Mouse (Mus musculus) splenic B cell, adult 2 months (primary cell): ENCODE measurements around the gene Clta.
A peak's percentile ranks its signal among the peaks of the same experiment; 100 is the strongest.

Experiments used
- DNase-seq: peaks from one replicate; pipeline ENCODE4 v3.0.0-alpha.2; 2011; ENCODE audit warnings: low read depth, low spot score
- H3K27me3 ChIP-seq: 2 replicates; pipeline ENCODE4 v1.6.1; 2012; ENCODE audit warnings: mild to moderate bottlenecking, low read length, moderate library complexity, mixed read lengths; ENCODE audit not compliant: control insufficient read depth, poor library complexity, insufficient read depth, severe bottlenecking
- H3K36me3 ChIP-seq: 2 replicates; pipeline ENCODE4 v1.6.1; 2012; ENCODE audit warnings: mild to moderate bottlenecking, low read length, moderate library complexity, mixed read lengths; ENCODE audit not compliant: control insufficient read depth, poor library complexity, insufficient read depth, severe bottlenecking

Gene Clta

GRCm38 (mm10) chr4:44068736-44069135 is 64.5 kb downstream of the Clta start:
- peak; percentile 46 for DNase-seq
- H3K36me3 ChIP-seq = no peaks in the 10 kb centered on the region; the same call in 1 of the 2 replicates
- H3K27me3 ChIP-seq = no peaks in the 10 kb centered on the region

DNA sequence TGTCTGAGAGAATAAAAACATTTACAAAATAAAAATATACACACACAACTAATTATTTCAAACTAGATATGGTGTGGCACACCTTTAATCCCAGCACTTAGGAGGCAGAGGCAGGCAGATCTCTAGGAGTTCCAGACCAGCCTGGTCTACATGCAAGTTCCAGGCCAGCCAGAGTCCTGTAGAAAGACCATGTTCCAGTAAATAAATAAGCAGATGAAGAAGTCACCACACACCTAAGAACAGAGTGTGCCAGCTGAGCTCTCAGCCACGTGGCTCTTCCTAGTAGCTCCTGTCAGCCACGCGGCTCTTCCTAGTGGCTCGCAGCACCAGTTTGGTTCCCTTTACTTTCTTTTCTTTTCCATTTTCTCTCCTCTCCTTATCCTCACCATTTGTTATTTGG is 65.2 kb downstream of the Clta start:
- no peaks in the 10 kb centered on the region for H3K27me3 ChIP-seq
- H3K36me3 ChIP-seq = no peaks in the 10 kb centered on the region; the same call in 1 of the 2 replicates
- DNase-seq = no peak

- Histone ChIP-seq H3K27me3 (no peaks in the 10 kb centered on the region), H3K36me3 (no peaks in the 10 kb centered on the region; the same call in 1 of the 2 replicates)
- no peak for DNase-seq
Observed at GRCm38 (mm10) chr4:44070641-44071040, 66.4 kb downstream of the Clta start.

DNA sequence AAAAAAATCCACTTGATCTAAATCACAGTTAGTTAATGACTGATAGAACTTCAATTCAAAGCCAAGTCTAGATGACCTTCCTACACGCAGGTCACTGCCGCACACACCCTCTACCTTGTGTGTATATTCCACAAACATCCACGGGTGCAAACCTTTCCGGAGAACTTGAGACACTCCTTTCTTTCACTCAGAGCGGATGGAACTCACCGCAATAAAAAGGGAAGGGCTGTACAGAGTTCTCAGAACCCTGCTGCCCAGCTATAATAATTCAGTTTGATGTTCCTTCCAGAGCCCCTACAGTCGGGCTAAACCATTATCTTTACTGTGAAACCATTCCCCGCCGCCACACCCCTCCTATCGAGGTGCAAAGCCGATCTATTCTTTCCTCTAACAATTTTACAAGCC is 67.5 kb downstream of the Clta start:
- Histone ChIP-seq H3K36me3 (no peaks in the 10 kb centered on the region), H3K27me3 (no peaks in the 10 kb centered on the region)
- peak; percentile 20 for DNase-seq

GRCm38 (mm10) chr4:44072146-44072872 is 68.1 kb downstream of the Clta start:
- peak; percentile 90 for DNase-seq
- Histone ChIP-seq H3K27me3 (no peaks in the 10 kb centered on the region), H3K36me3 (no peaks in the 10 kb centered on the region)

- no peaks in the 10 kb centered on the region for H3K27me3 ChIP-seq
- DNase-seq = no peak
- H3K36me3 ChIP-seq = no peaks in the 10 kb centered on the region
Observed at GRCm38 (mm10) chr4:44072873-44073441, 68.7 kb downstream of the Clta start.

- H3K27me3 ChIP-seq = no peaks in the 10 kb centered on the region
- DNase-seq = peak; percentile 69
- no peaks in the 10 kb centered on the region for H3K36me3 ChIP-seq
Observed at GRCm38 (mm10) chr4:44073799-44074198, 69.5 kb downstream of the Clta start.

- no peak for DNase-seq
- H3K36me3 ChIP-seq = no peaks in the 10 kb centered on the region
- no peaks in the 10 kb centered on the region for H3K27me3 ChIP-seq
Observed at GRCm38 (mm10) chr4:44074422-44074821, 70.2 kb downstream of the Clta start.

- no peak for DNase-seq
- Histone ChIP-seq H3K36me3 (no peaks in the 10 kb centered on the region), H3K27me3 (no peaks in the 10 kb centered on the region)
Observed at GRCm38 (mm10) chr4:44078358-44078933, 74.2 kb downstream of the Clta start.
